Mouse (Mus musculus): ENCODE results near the gene AC170998.1. TPM values are rescaled to one million over a fixed set of nuclear protein-coding genes. Genes with fewer than 3 reads are reported as not detected.

Gene AC170998.1
- total RNA-seq (2021), result 1 to 10 TPM; 1.4 to 2.3 TPM
- long read RNA-seq, experiment 1, result 0 reads
- long read RNA-seq, experiment 2, result 0 reads

GRCm38 (mm10) chr17:28725783-28726182 is at the start of gene AC170998.1:
Gene AC170998.1, plus strand, starts transcription at chr17:28726083.
- no peak for DNase-seq (ENCODE audit: low spot score in 2 of 2)

DNA sequence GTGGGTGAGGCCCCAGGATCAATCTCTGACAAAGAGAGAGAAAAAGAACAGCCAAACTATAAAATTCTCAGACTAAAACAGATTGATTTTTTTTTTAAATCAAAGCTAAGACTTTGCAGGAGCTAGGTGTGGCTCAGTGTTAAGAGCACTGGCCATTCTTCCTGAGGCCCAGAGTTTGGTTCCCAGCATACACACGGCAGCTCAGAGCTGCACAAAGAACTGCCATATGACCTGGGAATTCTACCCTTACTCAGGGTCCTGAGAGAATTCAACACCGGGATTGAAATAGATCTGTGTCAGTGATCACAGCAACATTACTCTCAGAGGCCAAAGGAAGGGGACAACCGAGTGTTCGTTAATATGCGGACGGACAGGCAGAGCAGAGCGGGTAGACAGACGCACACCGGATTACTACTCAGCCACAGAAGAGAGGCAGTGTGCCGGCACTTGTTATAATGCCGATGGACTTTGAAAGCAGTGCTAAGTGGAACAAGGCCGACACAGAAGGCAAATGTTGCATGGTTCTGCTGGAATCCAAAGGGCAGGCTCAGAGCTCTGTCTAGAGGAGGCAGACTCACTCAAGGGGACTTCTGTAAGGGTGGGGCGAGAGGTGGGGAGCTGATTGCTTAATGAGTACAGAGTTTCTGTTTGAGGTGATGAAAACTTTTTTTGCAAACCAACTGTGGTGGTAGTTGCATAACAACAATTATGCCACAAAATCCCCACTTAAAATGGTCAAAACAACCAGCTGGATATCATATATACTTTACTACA is 43.4 kb upstream of the AC170998.1 start:
- DNase-seq (ENCODE audit: low spot score in 2 of 2), result no peak

- no peak for DNase-seq (ENCODE audit: low spot score in 2 of 2)
Observed at GRCm38 (mm10) chr17:28683601-28684000, 42.3 kb upstream of the AC170998.1 start.

- DNase-seq (ENCODE audit: low spot score in 2 of 2), result no peak
Observed at GRCm38 (mm10) chr17:28684631-28685030, 41.3 kb upstream of the AC170998.1 start.

- no peak for DNase-seq (ENCODE audit: low spot score in 2 of 2)
Observed at GRCm38 (mm10) chr17:28687354-28687753, 38.5 kb upstream of the AC170998.1 start.

DNA sequence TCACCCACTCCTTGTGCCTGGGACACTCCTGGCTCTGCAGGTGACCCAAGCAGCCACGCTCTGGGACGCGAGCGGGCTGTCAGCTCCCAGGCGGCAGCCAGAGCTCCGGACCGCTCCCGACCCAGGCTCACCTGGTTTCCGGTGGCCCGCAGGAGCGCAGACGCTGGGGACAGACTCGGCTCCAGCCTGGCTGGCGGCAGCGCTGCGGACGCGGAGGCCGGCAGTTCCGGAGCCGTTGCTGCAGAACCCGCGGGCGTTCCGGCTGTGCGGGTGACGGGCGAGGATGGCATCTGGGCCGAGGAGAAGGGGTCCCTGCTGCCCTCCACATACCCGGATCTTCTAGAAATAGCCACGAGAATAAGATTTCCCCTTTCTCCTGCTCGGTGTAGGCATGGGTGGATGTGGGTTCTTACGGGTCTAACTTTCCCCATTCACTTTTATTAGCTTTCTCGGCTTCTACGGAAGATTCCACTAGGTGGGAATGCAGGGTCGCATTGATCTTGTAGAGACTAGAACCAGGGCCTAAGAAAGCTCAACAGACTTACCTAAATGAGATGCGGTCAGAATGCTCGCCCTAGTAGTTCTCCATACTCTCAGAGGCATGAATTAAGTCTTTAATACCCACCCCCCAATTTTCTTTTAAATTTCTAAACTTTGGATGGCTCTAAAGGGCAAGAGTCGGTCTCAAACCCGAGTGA is 36.1 kb upstream of the AC170998.1 start, which contains the start of gene Slc26a8:
TSS of gene Slc26a8 (minus strand) at position 648 of the 698 bp plus-strand sequence.
- peak in 1 of 2 experiments; percentile 27 for DNase-seq (ENCODE audit: low spot score in 2 of 2)

DNA sequence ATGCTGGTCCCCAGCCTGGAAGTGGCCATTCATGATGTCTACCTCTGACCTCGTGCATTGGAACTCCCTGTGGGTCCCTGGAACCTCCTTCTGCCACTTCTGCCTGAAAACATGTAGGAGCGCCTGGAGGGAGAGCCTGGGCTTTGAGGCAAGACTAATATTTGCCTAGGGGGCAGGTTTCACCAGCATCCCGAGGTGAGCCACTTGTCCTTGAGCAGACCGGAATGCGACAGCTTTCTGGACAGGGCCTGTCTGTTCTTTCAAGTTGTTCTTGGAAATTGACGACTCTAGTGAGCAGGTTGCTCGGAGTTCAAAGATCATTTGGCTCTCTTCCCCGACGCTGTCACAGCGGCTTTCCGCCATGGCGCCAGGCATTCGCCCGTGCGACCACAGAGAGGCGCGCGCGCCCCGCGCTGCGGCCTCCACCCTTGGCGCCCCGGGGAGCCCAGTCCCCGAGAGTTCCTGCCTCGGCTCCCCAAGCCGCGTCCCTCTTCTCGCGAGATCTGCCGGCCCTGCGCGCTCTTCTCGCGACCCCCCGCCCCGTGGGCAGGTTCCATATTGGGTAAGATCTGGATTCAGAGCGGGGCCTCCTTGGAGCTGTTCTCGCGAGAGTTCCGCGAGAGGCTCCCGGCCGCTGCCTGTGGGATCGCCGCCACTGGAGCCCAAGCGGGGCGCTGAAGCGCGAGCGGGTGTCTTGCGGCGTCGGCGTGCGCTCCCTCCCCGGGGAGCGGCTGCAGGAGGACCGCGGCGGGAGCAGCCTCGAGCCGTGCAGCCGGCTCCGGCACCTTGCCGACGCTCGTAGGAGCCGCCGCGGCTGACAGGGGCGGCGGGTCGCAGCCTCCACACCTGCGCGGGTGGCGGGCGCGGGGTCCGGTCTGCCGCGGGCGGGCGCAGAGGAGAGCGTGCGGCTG is 34.9 kb upstream of the AC170998.1 start, which contains the start of gene Mapk14:
TSS of gene Mapk14 (plus strand) at position 554 of the 911 bp plus-strand sequence.
- peak; percentile 99 for DNase-seq (ENCODE audit: low spot score in 2 of 2)

GRCm38 (mm10) chr17:28691687-28692340 is 34.1 kb upstream of the AC170998.1 start:
- DNase-seq (ENCODE audit: low spot score in 2 of 2), result no peak

- DNase-seq (ENCODE audit: low spot score in 2 of 2), result peak; percentile 36 to 56
Observed at GRCm38 (mm10) chr17:28692341-28692710, 33.6 kb upstream of the AC170998.1 start.

- no peak for DNase-seq (ENCODE audit: low spot score in 2 of 2)
Observed at GRCm38 (mm10) chr17:28693086-28693485, 32.8 kb upstream of the AC170998.1 start.

- DNase-seq (ENCODE audit: low spot score in 2 of 2), result no peak
Observed at GRCm38 (mm10) chr17:28694078-28694477, 31.8 kb upstream of the AC170998.1 start.

GRCm38 (mm10) chr17:28694832-28695231 is 31.1 kb upstream of the AC170998.1 start:
- no peak for DNase-seq (ENCODE audit: low spot score in 2 of 2)

DNA sequence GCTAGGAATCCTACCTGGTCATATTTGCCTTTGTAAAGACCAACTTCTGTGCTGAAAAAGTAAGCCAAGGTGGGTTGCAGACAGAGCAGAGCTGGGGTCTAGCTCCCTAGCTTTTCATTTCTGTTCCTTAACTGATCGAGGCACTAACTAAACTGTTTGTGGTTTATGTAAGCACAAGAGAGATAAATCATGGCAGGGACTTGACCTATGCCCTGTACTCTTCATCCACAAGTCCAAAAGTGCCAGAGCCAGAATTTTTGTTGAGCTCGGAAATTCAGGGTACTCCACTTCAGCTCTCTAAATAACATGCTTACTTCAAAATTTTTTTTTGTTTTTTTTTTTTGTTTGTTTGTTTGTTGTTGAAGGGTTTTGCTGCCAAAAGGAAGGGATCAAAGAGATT is 29.2 kb upstream of the AC170998.1 start:
- no peak for DNase-seq (ENCODE audit: low spot score in 2 of 2)

DNA sequence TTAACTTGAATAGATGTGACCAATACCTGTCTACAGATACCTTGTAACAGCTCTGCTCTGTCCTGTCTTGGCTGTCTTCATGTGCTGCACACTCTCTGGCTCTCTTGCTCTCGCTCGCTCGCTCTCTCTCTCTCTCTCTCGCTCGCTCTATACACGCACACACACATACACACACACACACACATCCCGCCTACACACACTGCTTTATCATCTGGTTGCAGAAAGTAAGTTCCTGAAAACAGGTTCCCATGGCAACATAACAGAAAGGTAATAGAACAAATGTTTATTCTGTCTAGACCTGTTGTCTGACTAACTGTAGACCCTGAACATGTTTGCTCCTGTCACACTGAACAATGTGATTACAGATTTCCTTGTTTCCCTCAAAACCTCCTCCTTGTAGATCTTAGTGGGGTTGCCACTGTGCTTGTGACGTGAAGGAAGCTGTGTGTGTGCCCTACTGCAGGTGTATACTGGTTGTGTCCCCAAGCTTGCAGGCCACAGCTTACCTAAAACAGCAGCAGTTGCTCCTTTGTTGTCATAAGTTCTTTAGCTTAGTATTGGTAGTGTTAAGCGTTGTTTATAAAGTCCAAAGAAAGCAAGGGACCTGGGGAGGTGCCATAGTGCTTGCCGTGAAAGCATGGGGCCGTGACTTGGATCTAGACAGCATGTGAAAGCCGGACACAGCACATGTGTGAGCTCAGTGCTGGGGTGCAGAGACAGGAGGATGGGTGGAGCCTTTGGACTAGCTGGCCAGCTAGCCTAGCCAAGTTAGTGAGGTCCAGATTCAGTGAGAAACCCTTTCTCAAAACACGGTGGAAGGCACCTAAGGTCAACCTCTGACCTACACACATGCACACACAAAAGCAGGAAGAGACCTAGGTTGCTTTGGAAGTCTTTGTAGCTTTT is 28.3 kb upstream of the AC170998.1 start:
- DNase-seq (ENCODE audit: low spot score in 2 of 2), result no peak

GRCm38 (mm10) chr17:28698245-28698644 is 27.6 kb upstream of the AC170998.1 start:
- no peak for DNase-seq (ENCODE audit: low spot score in 2 of 2)

GRCm38 (mm10) chr17:28698672-28699071 is 27.2 kb upstream of the AC170998.1 start:
- no peak for DNase-seq (ENCODE audit: low spot score in 2 of 2)

- no peak for DNase-seq (ENCODE audit: low spot score in 2 of 2)
Observed at GRCm38 (mm10) chr17:28699789-28700188, 26.1 kb upstream of the AC170998.1 start.

- no peak for DNase-seq (ENCODE audit: low spot score in 2 of 2)
Observed at GRCm38 (mm10) chr17:28701171-28701570, 24.7 kb upstream of the AC170998.1 start.

DNA sequence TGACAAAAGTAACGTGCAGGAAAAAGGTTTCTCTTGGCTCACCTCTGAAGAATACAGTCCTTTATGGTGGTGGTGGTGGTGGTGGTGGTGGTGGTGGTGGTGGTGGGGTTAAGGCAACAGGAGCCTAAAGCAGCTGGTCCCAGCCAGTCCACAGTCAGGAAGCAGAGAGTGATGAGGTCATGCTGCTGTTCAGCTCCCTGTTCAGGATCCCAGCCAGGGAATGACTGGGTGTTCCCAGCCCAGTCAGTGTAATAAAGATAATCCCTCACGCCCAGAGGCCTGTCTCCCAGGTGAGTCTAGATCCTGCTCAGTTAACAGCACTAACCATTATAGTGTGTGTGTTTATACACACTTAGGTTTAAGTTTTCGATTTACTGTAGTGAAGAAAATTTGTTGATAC is 24.1 kb upstream of the AC170998.1 start:
- no peak for DNase-seq (ENCODE audit: low spot score in 2 of 2)

GRCm38 (mm10) chr17:28702646-28703045 is 23.2 kb upstream of the AC170998.1 start:
- no peak for DNase-seq (ENCODE audit: low spot score in 2 of 2)

Data from layer of hippocampus, postnatal 14 days (tissue).